Mouse (Mus musculus): Measurements from ENCODE around the gene Pex11b.
A peak's percentile ranks its signal among the peaks of the same experiment; 100 is the strongest.
"Not testable (repeated sequence)": the region's sequence is repeated elsewhere in the genome, so short reads cannot be mapped to it uniquely, and the experiment has no call there.

The Pex11b gene

DNA sequence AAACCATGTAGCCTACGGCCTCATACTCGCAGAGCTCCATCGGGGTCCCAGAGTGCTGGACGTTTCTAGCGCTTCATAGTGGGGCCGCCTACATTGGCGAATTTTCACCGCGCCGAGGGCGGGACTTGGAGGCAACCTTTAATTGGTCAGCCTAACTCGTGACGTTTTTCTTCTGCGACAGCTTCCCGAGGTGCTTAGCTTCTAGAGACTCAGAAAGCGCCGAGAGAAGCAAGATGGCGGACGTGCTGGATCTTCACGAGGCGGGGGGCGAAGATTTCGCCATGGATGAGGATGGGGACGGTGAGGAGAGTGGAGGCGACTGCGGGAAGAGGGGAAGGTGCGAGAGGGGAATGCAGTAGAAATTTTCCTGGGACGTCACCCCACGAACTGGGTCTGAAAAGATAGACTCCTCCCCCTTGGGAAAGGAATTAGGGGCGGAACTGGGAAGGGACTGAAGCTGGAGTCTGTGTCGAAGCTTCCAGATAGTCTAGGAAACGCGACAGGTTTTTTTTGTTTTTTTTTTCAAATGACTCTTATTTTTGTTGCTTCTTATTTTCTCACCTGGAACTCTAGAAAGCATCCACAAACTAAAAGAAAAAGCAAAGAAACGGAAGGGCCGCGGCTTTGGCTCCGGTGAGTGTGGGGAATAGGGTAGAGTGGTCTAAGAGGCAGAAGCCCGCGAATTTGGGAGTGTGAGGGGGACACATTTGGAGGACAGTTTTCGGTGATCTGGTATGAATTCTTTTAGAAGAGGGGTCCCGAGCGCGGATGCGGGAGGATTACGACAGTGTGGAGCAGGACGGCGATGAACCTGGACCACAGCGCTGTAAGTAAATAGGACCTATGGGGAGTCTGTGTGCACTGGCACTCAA lies 5.2 kb upstream of the Pex11b start, which contains the start of gene Rbm8a:
Rbm8a (plus strand) TSS at position 205 of the 872 bp plus-strand sequence.
- DNase-seq: peak; percentile 91 to 92

DNA sequence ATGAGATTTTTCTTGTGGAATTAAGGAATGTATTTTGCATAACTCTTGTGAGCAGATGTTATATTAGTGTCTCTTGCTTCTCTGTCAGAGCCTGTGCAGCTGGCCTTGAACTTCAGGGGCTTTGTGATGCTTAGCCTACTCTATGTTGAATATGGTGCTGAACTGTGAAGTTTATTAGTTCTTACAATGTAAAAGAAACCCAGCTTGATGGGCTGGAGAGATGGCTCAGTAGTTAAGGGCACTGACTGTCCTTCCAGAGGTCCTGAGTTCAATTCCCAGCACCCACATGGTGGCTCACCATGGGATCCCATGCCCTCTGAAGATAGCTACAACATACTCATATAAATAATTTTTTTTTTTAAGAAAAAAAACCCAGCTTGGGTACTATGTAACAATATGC lies 3.1 kb upstream of the Pex11b start:
- no peak for DNase-seq

DNA sequence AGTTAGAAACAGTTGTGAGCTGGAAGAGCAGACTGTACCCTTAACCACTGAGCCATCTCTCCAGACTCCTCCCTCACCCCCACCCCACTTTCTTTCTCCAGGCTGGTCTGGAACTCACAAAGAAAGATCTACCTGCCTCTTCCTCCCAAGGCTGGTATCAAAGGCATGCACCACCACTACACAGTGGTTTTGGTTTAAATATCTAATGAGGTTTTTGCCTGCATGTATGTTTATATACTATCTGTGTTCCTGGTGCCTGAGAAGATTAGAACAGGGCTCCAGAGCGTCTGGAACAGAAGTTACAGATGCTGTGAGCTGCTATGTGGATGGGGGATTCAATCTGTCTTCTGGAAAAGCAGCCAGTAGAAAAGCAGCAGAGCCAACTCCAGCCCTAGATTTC lies 1.2 kb upstream of the Pex11b start:
- DNase-seq: no peak

DNA sequence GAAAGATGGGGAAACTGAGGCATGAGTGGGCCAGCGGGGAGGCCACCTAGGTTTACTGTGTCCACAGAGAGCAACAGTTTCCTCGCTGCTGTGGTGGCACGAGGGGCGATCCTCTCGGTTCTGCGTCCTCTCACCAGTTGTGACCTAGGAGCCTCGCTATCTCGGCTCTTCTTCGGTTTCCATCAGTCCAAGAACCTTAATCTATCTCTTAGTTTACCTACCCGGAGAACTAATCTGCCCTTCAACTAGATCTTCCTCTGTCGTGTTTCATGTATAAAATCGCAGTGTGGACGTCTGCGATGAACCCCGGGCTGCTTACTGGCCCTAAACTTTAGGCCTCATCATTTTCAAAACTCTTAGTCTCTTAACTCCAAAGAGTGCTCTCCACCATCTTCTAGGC lies 730 bp downstream of the Pex11b start:
- DNase-seq: no peak

DNA sequence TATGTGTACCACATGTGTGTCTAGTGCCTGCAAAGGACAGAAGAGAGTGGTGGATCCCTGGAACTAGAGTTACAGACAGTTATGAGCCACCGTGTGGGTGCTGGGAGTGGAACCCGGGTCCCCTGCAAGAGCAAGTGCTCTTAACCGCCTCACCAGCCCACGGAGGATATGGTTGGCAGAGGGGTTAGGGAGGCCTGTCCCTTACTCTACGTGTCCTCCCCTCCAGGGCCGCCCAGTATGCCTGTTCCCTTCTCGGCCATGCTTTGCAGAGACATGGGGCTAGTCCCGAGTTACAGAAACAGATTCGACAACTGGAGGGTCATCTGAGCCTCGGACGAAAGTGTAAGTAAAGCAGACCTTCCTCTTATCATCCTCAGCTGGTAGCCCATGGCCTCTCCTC lies 1.3 kb downstream of the Pex11b start:
- no peak for DNase-seq

DNA sequence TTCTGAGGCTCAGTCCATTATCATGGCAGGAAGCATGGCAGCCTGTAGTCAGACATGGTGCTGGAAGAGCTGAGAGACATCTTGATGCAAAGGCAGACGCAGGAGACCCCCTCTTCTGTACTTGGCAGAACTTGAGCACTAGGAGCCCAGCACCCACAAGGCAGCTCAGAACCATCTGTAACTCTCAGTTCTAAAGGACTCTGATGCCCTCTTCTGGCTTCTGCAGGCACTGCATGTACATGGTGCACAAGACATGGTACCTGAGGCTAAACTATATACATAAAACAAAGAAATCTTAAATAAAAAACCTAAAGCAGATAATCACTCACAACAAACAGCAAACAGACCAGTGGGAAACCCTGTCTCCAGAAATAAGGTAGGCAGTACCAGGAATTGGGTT lies 4.0 kb downstream of the Pex11b start:
- DNase-seq: peak; percentile 67 to 78

DNA sequence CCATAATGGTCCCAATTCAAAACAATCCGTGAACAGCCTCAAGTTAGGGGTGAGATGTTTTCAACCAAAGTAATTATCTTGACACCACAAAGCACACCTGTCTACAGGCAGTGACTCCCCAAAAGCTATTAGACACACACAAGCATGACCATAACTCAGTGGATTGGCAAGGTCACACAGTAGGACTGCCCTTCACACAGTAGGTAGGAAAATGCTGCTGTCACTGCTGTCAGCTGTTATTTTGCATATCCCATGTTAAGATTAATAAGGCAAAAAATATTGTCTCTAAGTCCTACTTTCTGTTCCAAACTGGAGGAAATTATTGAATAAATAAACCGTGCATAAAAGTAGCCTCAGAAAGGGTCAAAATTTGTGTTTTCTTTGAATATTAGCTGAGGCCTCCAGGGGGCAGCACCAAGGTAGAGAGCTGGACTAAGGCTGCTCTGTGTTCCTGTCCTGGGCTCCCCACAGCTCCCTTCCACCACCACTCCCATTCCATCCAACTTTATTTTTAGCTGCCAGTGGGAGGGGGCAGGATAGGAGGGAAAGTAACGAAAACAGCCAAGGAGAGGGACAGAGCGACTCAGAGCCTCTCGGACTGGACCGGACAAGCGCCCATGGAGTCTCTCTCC lies 10.0 kb downstream of the Pex11b start, which contains the start of gene Itga10:
Itga10 (plus strand) TSS at position 567 of the 632 bp plus-strand sequence.
- DNase-seq: no peak

DNA sequence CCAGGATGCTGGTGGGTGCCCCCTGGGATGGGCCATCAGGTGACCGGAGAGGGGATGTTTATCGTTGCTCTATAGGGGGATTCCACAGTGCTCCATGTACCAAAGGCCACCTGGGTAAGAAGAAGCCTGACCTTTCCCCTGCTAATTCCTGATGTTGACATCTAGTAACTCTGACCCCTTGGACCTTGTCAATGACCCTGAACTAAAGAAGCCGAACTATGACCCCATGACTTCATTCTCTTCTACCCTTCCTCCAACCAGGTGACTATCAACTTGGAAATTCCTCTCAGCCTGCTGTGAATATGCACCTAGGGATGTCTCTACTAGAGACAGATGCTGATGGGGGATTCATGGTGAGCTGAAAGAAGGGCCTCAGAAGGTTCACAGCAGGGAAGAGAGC lies 12.2 kb downstream of the Pex11b start:
- no peak for DNase-seq

DNA sequence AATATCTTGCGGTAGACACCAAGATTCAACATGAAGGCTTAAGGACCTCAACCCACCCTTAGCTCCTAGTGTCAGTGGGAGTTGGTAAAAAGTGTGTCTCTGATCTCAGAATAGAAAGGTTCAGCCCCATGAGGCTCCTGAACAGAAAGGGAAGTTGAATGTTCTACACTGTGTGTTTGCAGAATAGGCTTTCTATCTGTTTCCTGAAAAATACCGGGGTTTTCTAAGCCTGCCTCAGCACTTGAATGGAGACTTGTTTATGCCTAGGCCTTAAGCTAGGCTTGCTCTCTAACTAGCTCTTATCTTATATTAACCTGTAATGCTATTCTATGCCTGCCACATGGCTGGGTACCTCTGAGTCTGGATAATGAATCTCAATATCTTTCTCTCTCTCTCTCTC lies 25.7 kb downstream of the Pex11b start:
- no peak for DNase-seq

DNA sequence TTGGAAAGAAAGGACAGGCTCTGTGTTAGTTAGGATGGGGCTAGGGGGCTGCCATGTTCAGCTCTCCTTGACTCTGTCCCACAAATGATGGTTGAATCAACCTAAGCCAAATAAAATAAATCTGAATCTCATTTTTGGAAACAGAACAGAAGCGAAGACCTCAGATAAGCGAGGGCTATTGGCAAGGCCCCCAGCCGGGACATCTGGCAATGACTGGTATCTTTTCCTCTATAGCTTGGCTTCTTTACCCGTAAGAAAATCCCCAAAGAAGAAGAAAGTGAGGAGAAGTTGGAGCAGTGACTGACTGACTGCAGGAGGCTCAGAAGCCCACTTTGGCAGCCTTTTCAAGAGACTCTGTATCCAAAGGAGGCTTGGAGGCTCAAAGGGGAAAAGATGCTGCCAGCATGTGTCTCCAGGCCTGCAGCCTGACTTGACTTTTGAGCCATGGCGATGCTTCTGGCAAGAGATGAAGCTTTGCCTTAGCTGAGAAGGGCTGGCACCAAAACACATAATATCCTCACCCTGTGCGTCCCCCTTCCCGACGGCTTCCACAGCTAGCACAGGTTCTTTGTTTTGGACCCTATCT lies 27.6 kb downstream of the Pex11b start:
- DNase-seq: no peak

DNA sequence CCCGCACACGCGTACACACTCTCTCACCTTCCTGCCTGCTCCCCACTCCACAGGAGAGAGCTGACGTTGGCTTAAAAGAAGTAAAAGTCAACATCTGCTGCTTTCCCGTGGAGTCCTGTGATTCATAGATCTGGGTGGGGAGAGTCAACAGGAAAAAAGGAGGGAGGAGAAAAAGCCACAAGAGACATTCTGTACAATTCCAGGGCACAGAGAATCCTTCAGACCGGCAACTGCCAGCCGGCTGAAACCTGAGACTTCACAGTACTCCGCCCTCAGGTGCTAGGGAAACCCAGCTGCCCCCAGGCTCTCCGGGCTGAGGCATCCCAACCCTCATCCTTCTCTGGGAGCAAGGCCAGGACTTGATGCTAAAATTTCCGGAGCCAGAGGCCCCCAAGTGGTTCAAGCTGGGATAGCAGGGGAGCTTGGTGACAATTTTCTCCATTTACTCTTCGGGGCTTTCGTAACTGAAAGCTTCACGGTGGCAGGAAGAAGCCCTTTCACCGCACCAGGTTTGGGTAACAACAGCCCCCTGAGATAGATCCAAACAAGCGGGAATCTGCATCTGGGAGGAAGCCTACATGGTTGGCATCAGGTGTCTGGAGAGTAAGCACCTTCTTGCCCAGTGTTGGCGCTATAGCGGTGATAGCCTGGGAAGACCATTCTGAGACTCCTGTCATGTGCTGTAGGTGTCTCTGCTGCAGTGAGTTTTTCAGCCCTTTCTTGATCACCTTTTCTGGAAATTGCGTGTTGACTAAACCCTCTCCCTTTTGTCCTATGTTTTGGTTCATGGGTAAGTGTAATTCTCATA lies 28.5 kb downstream of the Pex11b start:
- peak; percentile 61 to 74 for DNase-seq

DNA sequence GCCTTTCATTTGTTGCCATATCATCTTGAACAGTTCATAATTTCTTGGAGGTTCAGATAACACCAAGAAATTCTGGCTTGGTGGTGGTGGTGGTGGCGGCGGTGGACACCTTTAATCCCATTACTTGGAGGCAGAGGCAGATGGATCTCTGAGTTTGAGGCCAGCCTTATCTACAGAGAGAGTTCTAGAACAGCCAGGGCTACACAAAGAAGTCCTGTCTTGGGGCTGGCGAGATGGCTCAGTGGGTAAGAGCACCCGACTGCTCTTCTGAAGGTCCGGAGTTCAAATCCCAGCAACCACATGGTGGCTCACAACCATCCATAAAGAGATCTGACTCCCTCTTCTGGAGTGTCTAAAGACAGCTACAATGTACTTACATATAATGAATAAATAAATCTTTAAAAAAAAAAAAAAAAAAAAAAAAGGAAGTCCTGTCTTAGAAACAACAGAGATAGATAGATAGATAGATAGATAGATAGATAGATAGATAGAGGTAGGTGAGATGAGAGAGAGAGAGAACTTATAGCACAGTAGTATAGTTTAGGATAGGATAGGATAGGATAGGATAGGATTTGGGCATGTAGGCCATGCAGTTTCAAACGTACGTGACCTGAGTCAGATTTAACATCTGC lies 30.7 kb downstream of the Pex11b start:
- DNase-seq: not testable (repeated sequence)

DNA sequence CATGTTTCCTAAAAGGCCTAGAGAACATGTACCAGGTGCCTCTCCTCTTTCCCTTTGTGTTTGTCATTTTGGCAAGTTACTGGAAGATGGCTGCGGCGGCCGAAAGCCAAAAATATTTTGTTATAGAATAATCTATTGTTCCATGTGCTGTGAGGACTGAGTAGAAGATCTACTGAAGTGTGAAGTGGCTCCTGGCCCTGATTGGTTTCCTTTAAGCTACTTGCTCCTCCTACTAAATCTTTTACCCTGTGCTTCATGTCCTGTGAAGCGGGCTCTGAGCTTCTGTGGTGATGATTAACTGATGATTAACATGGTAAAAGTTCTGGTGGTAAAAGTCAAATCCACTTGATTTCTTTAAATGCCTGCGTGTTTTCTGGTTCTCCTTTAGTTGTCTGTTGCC lies 31.7 kb downstream of the Pex11b start:
- no peak for DNase-seq

DNA sequence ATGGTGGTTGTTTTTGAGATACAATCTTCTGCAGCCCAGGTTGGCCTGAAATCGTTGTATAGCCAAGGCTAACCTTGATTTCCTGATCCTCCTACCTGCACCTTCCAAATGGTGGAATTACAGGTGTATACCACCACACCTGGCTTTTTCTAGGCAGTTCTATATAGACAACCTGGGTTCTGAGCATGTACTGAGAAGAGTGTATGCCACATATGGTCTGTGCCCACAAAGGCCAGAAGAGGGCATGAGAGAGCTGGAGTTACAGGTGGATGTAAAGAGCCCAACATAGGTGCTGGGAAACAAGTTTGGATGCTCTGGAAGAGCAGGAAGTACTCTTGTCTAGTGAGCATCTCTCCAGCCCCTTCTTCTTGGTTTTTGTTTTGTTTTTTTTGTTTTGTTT lies 32.1 kb downstream of the Pex11b start:
- peak; percentile 26 to 34 for DNase-seq

DNA sequence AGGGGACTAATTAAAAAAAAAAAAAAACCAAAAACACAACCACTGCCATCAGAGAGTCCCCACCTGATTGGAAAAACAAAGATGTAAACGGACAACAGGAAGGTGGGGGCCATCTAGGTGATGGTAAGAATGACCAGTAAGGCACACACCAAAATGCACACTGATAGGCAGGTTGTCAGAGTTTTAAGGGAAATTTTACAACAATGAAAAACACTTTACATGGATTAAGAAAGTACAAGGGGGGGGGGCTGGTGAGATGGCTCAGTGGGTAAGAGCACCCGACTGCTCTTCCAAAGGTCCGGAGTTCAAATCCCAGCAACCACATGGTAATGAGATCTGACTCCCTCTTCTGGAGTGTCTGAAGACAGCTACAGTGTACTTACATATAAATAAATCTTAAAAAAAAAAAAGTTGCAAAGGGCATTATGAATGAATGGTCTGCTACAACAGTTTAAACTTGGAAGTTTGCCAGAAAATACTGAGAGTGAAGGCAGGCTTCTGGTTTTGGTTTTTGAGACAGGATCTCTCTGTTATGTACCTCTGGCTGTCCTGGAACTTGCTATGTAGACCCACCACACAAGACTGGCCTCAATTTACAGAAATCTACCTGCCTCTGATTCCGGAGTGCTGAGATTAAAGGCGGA lies 33.4 kb downstream of the Pex11b start:
- no peak for DNase-seq

DNA sequence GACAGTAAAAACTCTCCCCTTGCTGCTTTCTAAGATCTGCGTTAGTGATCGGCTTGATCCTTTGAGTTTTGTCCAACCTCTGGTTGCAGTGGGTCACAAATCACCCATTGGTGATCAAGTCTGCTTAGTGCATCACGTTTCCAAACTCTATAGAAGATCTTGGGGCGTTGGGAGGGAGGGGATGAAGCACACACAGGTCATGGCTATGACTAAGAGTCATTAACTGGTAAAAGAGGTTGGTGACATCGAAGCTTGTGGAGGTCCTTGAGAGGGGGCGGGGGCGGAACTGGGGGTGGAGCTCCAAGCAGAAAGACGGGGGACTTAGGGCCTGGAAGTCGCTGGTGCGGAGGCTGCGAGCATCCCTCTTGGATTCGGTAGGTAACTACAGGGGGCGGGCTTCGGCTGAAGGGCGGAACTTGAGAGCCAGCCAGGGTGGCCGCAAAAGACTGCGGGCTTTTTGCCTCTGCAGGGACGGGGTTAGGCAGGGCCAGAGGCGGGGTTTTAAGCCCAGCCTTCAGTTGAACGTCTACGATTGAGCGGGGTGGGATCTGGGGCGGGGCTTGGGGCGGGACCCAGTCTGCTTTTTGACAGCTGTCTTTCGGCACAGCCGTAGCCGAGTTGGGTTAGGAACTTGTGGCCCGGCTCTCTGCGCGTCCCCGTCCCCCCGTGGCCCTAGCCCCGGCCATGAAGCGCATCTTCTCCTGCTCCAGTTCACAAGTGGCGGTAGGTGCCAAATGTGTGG lies 34.7 kb downstream of the Pex11b start, which contains the start of gene Ankrd35:
Ankrd35 (plus strand) TSS at position 405 of the 742 bp plus-strand sequence.
- peak; percentile 73 to 82 for DNase-seq

DNA sequence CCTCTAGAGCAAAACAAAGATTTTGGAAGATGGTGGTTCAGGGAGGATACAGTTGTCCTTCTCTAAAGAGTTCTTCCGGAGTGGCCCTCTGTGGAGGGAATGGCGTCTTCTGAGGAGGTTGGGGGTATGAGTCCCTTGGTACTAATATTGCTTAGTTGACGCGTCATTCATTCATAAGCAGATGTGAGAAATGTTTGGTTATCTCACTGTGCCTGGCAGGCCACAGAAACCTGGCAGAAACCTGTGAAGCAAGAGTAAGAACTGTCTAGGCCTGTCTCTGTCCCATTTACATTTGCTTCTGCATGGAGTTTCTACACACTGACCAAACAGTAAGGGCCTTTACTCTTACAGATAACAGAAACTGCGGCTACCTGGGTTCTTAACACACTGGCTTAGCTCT lies 36.3 kb downstream of the Pex11b start:
- no peak for DNase-seq

DNA sequence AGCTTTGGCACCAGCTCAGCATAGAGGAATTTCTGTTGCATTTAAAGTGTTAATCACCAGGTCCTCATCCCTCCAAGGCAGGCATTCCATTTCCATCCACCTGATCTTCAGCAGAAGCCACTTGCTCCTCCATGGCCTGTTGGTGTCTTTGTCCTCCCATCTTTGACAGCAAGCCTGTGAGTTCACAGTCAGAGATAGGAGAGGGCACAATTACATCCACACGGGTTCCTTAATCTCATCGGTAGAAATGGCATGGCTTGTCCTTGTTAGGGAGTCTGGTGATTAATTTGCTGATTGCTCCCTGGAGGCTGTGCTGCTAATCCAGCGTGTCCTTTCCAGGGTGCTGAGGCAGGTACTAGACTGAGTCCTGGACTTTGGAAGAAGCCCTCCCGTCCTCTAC lies 38.3 kb downstream of the Pex11b start:
- DNase-seq: no peak

DNA sequence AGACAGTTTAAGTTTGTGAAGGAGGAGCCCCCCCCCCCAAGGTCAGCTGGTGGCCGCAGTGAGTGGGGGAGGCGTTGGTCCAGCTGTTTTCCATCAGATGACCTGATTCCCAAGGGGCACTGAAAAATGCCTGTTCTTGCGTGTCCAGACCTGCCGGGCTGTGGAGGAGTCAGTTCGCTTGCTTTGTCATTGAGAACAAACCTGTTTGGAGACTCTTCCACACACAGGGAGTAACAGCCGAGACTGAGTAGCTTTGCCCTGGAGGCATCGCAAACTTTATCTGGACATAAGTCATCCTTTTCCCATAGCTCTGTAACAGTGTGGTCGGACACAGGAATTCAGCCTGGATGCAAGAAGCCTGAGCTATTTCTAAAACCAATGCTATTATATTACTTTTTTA lies 39.3 kb downstream of the Pex11b start:
- no peak for DNase-seq

DNA sequence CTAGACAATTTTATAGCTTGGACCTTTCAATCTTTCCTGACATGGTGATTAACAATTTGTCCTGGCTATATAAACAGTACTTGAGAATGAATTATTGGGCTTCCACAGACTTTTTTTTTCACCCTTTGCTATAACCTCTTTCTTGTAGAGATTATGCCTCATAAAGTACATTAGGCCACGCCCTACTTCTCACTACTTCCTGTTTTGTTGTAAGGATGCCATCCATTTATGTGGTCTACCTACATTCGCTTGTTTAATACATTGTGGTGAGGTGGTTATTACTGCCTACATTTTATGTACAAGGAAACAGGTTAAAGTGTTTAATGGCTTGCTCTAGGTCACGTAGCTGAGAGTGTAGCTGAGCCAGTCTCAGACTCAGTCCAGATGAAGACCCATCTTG lies 40.0 kb downstream of the Pex11b start:
- no peak for DNase-seq

DNA sequence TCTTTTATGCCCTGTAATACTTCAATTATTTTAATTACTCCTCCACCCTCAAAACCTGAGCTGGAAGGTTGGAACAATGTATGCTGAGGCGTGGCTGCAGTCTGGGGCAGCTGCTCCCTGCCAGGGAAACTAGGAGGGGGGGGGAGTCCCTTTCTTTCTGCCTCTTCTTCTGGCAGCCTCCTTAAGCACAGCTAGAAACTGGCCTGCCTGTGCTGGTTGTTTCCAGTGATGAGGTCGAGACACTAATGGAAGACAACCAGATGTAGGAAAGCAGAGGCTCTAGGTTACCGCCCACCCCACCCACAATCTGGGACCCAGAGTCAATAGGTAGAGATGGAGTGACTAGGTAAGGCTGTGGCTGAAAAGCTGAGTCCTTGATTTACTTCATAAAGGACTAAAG lies 40.5 kb downstream of the Pex11b start:
- DNase-seq: no peak
